Mouse (Mus musculus): ENCODE measurements around the gene Ing3.
A peak's percentile ranks its signal among the peaks of the same experiment; 100 is the strongest.

Gene Ing3

DNA sequence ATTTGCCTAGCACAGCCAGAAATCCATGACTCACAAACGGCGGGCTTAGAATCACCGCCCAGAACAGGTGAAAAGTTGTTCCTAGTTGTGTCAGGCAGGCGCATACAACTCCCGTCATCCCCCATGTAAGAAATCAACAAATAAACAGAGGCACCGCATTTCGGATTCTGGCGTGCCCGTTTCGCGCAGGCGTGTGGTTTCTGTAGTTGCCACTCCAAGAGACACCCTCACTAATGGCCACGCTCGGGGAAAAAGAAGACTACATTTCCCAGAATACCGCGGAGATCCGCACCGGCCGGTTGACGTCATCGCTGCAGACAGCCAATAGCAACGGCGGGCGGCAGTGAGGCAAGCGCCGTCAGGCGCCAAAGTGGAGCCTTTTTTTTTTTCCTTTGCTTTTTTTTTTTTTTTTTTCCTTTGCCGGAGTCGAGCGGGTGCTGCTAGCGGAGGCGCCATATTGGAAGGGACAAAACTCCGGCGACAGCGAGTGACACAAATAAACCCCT lies at the start of gene Ing3:
Ing3 (plus strand) TSS at position 346 of the 506 bp plus-strand sequence.
- DNase-seq (ENCODE audit: low spot score in 2 of 2), result peak; percentile 73 to 97

DNA sequence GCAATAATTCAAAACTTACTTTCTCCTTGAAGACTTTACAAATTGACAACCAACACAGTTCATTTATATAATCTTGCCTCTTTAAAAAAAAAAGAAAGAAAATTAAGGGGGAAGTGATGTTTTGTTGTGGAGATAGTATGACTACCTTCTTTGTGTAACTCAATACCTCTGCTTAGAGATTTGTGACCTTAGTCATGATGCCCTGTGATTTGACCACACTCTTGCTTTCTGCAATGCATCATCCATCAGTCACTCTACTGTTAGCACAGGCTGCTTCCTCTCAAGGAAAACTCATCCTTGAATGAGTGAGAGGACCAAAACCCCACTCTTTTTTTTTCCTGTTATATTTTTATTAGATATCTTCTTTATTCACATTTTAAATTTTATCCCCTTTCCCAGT lies 39.7 kb upstream of the Ing3 start:
- no peak for DNase-seq (ENCODE audit: low spot score in 2 of 2)

DNA sequence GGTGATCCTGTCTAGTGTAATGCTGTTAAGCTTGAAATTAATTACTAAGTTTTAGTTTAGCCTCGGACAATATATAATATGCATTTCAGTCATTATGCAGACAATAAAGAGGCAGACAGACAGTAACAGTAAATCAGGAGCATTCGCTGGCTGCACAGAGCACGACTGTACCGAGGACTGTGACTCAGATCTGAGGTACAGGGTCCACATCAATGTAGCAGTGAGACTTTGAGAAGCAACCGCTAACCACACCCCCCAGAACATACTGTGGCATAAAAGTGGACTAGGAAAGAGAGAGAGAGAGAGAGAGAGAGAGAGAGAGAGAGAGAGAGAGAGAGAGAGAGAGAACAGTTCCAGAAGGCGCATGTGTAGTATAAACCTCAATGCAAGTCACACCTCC lies 38.6 kb upstream of the Ing3 start:
- no peak for DNase-seq (ENCODE audit: low spot score in 2 of 2)

DNA sequence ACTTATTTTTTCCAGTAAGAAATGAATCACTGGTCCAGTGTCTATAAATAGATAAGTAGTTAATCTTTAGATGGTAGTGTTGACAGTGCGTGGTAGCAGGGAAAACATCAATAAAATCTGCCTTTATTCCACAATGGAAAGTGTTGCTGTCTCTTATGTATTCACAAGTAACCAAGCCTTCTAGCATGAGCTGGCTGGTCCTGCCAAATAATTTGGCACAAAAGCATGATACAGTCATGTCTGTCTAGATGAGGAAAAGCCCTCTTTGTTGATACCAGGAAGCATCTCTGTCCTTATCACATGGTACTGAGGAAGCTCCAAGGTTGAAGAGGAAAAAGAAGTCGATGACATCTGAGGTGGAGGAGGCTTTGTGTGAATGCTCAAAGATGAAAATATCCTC lies 32.8 kb upstream of the Ing3 start:
- DNase-seq (ENCODE audit: low spot score in 2 of 2), result no peak

DNA sequence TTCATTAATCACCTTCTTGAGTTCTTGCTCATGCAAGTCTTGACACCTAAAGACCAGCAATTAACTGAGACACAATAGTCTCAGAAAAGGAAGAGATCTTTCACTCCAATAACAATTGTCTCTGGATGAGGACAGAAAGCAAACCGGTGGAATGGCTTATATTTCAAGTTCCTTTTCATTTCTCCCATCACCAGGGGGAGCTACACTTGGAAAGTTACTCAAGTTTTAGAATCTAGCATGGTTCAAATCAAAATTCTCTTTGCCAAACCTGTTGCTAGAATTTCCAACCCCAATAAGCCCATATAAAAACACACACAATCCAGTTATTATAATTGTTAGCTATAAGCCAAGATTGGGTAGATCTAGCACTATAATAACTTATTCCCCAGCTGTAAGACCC lies 25.2 kb upstream of the Ing3 start:
- no peak for DNase-seq (ENCODE audit: low spot score in 2 of 2)

DNA sequence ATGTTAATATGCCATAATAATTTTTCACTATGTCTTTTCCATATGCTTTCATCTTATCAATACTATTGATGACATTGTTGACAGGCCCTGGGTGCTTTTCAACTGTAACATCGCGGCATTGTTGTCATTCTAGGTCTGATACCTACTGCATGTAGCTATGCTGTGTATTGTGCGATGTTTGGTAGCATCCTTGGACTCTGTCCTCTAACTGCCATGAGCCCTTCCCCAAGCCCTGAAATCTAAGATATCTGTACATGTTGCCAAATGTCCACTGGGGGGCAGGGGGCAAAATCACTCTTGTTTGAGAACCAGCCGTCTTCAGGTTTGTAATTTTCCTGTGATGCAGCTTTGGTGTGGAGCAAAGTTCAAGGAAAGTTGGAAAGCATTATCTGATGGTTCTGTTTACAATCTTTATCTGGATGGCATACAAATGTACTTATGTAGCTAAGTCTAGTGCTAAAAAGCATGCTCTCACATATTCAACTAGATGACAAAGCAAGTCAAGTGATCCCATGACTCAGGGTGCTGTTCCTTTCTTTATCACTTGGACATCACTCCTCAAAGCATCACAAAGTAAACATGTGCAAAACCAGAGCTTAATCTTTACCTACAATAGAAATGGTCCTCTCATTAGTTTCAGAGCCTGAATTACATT lies 11.3 kb upstream of the Ing3 start:
- peak; percentile 4 to 21 for DNase-seq (ENCODE audit: low spot score in 2 of 2)

DNA sequence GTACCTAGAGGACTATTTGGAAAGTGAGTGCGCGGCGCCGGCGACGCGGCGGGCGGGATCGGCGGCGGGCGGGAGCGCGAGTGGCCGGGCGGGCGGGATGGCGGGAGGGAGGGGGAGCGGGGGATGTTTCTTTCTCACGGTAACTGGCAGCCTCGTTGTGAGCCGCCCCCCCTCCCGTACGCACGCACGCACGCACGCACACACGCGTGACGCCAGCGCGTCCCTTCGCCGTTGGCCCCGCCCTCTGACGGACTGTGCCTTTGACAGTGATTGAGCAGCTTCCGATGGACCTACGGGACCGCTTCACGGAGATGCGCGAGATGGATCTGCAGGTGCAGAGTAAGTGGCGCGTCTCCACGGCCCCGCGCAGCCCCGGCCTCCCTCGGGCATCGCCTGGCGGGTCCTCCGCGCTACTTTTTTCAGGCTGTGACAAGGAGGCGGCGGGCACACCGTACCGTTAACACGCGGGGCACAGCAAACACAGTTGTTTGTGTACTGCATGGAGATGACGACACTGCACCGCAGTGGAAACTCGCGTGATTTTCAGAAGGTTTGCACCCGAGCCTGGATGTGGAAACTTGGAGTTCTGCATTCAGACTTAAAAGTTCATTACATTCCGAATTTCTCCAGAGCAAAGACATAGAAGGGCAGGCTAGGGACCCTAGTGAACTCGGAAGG lies 539 bp downstream of the Ing3 start:
- peak; percentile 94 to 96 for DNase-seq (ENCODE audit: low spot score in 2 of 2)

DNA sequence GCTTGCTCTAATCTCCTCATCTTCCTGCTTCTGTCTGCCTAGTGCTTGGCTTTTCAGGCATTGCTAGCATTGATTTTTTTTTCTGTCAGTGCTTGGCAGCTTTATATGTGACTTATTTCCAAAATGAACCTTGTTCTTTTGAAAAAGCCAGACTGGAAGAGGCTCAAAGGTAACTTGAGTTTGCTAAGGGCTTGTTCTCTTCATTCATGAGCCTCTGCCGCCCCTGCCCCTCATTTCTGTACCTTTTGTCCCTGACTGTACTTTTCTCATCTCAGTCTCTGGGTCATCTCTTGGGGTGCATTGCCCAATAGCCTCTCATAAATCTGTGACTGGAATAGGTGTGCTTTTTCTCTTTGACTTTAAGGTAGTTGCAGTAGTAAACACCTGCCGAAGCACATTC lies 1.3 kb downstream of the Ing3 start:
- no peak for DNase-seq (ENCODE audit: low spot score in 2 of 2)

DNA sequence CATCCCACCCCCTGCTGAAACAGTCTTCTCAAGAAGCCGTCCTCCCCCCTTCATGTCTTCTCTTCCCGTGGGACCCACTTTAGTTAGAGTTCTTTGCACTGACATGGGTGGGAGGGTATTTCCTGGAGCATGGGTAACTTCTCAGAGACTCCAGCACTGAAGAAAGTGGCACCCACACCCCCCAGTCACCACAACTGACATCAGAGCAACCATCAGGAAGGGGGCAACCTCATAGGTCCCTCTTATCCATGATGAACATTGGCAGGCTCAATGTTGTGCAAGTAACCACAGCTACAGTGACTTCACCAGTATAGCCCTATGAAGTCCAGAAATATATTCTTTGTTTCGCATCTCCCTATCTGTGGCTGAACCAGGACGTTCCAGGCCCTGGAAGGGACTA lies 6.1 kb downstream of the Ing3 start:
- DNase-seq (ENCODE audit: low spot score in 2 of 2), result no peak

DNA sequence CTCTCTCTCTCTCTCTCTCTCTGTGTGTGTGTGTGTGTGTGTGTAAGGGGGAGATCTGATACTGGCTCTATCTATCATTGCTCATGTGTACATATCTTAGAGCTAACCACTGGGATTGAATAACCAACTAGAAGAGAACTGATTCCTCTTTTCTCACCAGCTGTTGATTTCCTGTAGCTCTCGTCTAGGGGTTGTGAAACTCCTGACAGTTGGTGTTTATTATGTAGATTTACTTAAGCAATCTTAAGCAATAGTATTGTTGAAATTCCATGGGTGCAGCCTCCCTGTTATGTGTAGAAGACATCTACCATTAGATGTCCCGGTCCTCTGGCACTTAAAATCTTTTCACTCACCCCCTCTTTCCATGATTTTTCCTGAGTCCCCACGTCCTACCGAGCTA lies 9.6 kb downstream of the Ing3 start:
- DNase-seq (ENCODE audit: low spot score in 2 of 2), result no peak

DNA sequence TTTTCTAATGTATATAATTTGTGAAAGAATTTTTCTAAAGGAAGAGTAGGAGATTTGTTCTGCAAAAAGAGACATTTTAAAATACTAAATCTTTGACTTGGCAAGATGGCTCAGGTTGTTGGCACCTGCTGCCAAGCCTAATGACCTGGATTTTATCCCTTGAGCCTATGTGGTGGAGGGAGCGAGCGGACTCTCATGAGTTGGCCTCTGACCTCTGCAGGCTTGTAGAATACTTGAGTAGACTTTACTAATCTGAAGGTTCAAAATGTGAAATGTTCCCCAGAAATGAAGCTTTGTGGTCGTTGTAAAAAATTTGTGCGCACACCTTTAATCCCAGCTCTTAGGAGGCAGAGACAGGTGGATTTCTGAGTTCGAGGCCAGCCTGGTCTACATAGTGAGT lies 10.5 kb downstream of the Ing3 start:
- DNase-seq (ENCODE audit: low spot score in 2 of 2), result no peak

DNA sequence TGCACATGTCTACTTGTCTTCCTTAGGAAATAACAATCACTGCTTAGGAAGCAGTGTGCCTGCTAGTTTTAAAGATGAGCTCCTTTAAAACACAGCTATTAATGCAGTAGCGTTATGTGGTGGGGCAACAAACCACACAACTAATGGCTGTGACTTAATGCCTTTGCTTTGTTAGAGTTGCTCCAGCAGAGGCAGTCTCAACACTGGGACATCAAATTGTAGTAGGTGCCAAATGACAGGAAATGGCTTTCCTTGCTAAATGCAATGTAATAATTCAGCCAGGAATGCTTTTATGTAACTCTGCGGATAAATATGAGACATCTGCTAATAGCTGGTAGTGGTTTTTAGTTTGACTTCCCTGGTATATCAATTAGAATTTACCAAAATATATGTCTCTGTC lies 28.2 kb downstream of the Ing3 start:
- DNase-seq (ENCODE audit: low spot score in 2 of 2), result no peak

DNA sequence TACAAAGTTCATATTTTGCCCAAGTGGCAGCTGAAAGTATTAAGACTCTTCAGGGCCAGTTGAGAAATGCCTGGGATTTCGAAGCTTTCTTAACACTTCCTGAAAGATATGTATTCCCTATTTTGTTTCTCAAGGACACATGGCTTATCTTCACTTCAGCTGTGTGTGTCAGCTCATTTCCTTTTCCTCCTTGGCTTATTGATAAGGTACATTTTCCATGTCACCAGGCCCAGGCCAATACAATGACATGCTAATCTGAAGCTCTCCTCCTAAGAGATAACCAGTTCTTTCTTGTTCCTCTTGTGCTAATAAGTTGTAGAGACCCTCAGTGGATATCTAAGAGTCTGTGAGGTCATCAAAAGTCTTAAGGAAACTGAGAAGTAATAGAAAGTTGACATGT lies 31.7 kb downstream of the Ing3 start:
- DNase-seq (ENCODE audit: low spot score in 2 of 2), result no peak

DNA sequence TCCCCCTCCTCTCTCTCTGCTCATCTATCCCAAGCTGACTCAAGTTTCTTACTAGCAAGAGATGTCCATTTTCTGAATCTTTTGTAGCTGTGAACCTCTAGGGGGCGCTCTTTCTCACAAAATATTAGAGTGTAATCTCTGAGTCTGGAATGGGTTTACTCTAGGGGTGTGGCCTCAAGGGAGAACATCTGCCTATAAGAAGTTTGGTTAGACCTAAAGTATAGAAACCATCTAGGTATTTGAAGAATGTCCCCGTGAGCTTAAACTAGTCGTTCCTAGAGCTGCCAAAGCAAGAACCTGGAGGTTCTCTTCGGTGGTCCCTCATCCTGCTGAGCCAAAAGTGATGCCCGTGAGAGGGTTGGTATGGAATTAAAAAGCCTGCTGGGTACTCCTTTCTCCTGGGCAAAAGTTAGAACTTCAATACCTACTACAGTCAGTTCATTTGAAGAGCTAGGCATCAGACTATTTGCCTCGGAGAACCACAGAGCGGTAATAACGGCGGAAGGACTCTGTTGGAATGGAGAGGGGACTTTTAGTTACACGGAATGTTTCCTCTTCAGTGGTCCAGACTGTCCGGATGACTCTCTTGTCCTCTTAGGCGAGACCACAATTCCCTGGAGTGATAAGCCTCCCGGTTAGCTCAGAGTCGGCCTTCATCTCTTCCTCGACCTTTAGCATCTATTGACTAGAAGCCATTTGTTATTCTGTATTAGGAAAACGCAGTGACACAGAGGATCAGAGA lies 35.8 kb downstream of the Ing3 start:
- DNase-seq (ENCODE audit: low spot score in 2 of 2), result peak; percentile 12 to 53

DNA sequence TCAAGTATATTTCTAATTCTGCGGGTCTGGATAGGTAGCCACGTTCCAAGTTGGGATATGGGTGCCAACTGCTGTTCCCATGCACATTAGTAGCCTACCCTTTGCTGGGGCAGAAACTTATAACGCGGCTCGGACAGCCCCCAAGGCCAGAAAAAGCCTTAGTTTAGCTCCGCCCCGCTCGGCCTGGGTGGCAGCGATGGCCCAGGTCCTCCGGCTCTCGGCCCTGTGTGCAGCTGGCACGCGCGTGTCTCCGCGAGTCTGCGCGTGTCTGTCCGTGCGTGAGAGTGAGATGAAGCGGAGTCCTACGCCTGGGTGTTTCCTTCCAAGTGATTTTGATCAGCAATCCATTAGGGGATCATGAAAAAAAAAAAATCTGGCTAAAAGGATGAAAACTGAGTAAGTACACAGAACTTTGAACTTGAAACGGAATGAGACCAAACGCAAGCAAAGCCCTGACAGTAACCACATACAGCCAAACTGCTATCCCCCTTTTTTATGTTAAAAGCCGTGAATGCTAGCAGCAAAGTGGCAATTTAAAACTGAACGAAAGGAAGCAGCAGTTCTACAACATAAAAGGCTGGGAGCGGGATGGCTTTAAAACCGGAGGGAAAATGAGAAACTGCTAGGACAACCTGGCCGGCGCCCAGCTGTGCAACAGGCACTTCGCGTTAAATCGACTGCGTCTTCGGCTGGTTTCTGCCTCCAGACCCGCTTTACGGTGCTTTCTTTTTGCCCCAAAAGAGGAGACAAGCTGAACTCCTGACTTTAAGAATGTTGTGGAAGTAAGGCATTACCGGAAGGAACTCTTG lies 36.6 kb downstream of the Ing3 start, which contains the start of gene Cped1:
Cped1 (plus strand) TSS at position 185 of the 809 bp plus-strand sequence.
- DNase-seq (ENCODE audit: low spot score in 2 of 2), result peak; percentile 43 to 60

DNA sequence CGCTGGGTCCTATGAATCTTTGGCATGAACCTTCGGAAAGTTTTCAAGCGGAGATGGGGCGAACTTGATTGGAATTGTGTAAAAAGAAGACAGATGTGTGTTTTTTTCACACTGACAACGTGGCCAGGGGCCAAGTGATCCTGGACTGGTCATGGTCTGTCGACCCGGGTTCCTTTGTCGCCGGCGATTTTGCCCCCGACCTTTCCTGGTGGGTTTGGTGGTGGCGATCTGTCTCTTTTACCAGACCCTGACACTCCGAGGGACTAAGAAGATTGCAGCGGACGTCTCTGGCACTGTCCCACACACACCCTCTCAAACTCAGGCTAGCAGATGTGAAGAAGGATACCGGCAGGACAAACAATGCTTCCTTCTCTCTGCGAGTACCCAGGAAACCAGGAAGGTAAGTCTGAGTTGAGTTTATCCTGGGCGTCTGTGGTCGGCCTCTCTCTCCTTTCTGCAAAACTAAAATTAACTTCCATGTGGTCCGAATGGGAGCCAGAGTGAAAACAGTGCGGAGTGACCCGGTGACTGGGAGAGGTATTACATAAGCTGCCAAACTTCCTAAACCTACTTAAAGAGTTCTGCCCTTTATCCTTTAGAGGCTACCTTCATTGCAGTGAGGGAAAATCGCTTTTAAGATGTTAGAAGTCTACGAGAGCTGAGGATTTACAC lies 37.4 kb downstream of the Ing3 start:
- DNase-seq (ENCODE audit: low spot score in 2 of 2), result peak in 1 of 2 experiments; percentile 23

DNA sequence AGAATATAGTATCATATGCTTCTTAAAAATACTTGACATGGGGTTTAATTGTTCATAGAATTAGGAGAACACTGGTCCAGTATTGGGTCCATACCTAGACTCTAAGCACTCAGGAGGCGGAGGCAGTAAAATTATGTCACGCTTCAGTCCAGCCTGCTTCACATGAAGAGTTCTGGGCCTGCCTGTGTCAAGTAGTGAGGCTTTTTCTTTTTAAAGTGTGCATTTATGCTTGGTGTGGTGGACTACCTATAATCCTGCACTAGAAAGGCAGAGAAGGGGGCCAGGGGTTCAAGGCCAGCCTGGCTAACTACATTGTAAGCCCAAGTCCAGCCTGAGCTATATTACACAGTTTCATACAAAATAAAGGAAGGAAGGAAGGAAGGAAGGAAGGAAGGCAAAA lies 38.2 kb downstream of the Ing3 start:
- no peak for DNase-seq (ENCODE audit: low spot score in 2 of 2)

DNA sequence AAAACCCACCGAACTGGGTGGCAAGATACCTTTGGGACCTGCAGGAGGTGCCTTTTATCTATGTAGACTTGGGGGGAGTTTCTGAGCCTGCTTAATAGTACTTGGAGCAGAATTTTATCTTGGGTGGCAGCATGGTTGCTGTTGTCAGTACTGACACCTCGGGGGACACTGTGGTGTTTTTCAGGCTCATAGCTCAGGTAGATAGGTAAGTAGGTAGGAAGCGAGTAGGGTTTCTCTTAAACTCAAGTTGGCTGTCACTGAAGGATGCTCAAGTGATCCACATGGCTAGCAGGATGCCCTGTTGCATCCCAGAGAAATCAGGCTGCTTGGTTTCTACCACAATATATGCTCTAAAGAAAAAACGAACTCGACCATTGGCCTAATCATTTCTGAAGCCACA lies 38.9 kb downstream of the Ing3 start:
- DNase-seq (ENCODE audit: low spot score in 2 of 2), result no peak

DNA sequence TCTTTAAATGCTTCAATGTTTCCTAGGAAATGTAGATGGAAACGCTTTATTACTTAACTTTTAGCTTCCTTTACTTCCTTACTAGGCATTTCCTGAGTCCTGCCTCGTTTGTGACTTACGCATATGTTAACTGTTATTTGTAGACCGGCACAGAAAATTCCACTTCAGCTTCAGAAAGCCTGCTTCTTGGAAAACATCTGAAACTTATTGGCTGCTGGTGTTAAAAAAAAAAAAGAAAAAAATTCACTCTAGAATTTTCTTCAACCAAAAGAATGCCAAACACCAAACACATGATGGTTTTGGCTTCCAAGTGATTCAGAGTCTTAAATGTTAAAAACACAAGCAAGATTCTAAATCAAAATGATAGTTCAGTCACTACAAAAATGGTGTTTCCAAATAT lies 39.7 kb downstream of the Ing3 start:
- no peak for DNase-seq (ENCODE audit: low spot score in 2 of 2)

DNA sequence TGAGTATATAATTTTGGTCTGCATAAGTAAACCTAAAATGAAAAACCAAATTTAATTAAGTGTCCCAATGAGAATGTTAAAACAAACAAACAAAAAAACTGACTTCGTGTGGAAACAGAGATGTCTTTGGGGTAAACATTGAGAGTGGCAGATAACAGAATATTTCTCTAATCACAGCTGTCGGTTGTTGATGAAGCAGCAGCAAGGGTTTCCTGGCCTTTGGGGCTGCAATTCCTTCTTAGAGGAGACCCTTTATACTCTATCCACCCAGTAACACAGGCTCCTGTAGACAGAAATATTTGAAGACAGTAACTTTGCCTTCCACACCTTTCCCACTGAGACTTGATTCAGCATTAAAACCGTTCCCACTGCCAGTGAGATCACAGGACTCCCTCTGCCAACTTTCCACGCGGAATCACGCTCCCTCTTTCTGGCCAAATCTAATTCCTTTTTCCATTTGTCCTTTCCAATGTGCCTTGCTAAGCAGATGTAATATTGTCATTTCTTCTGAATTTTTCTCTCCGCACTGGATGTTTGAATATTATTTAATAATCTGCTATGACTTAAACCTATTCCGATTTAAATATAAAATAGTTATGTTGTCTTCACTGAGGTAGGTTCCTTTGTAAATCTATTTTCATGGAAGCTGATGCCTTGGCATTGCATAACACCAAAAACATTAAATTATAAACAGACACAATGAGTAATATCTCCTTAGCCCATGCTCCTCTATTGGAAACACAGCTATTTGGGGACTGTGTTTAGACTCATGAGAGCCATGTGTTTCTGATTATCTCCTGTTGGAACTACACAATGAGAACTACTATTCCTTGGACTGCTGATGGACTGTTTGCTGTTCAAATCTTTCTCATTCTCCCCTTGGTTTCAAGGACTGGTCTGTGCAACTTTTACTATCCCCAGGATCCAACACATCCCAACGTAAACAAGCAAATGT lies 41.1 kb downstream of the Ing3 start:
- DNase-seq (ENCODE audit: low spot score in 2 of 2), result no peak

Measured in urinary bladder, adult 18-20 months (tissue).